Mouse (Mus musculus): Measurements from ENCODE around the gene Rnf166.

- TF ChIP-seq POLR2A (IDR thresholded peaks at IDR 0.05; ENCODE audit: low read depth, low read length): no peak
- TF ChIP-seq CTCF (conservative IDR thresholded peaks at IDR 0.05 in 1 of 2, IDR thresholded peaks at IDR 0.05 in 1 of 2; ENCODE audit: low read depth in 2 of 2, low read length in 2 of 2): peak; percentile 24 to 44
- TF ChIP-seq MEF2A (IDR thresholded peaks at IDR 0.05; ENCODE audit: borderline replicate concordance, low read depth, low read length): no peak
- no peak for TF ChIP-seq SIN3A (IDR thresholded peaks at IDR 0.05; ENCODE audit: low read length)
- TF ChIP-seq EP300 (IDR thresholded peaks at IDR 0.05; ENCODE audit: low read length): no peak
Measured at GRCm38 (mm10) chr8:122497912-122498311, 22.0 kb upstream of the Rnf166 start.

Measured in CH12.LX (cell line).